Mouse (Mus musculus) lung, embryonic 15.5 days (tissue): Measurements from ENCODE around the gene Snx1. TPM values are rescaled to one million over a fixed set of nuclear protein-coding genes. Genes with fewer than 3 reads are reported as not detected.
A peak's percentile ranks its signal among the peaks of the same experiment; 100 is the strongest.

Experiments
- ATAC-seq: fragments of 200-750 bp; cut with Nextera tagmentation; 2 replicates; pipeline ENCODE4 v1.8.0; 2017; ENCODE audit warnings: moderate number of reproducible peaks, borderline replicate concordance; ENCODE audit not compliant: low FRiP score, low TSS enrichment; ENCODE audit errors: extremely low read depth
- H3K27ac ChIP-seq: fragments of 300-500 bp; sonication (generic); 2 replicates; pipeline ENCODE4 v1.5.1; 2015; ENCODE audit warnings: moderate library complexity, mild to moderate bottlenecking, inconsistent platforms
- H3K27me3 ChIP-seq: fragments of 300-500 bp; sonication (generic); 2 replicates; pipeline ENCODE4 v1.6.1; 2015; ENCODE audit warnings: inconsistent platforms
- H3K36me3 ChIP-seq: fragments of 300-500 bp; sonication (generic); 2 replicates; pipeline ENCODE4 v1.6.1; 2015; ENCODE audit warnings: inconsistent platforms
- H3K4me1 ChIP-seq: fragments of 300-500 bp; sonication (generic); 2 replicates; pipeline ENCODE4 v1.6.1; 2015; ENCODE audit warnings: inconsistent platforms
- H3K4me2 ChIP-seq: fragments of 300-500 bp; sonication (generic); 2 replicates; pipeline ENCODE4 v1.6.1; 2015; ENCODE audit warnings: inconsistent platforms, mild to moderate bottlenecking, moderate library complexity
- H3K4me3 ChIP-seq: fragments of 300-500 bp; sonication (generic); 2 replicates; pipeline ENCODE4 v1.5.1; 2015; ENCODE audit warnings: mild to moderate bottlenecking, inconsistent platforms
- H3K9ac ChIP-seq: fragments of 300-500 bp; sonication (generic); 2 replicates; pipeline ENCODE4 v1.6.1; 2015; ENCODE audit warnings: inconsistent platforms
- H3K9me3 ChIP-seq: fragments of 300-500 bp; sonication (generic); 2 replicates; pipeline ENCODE4 v1.6.1; 2016; ENCODE audit warnings: inconsistent platforms
- WGBS: fragments of 180-500 bp; shearing (Covaris S2); methylation state at CpG from one replicate; pipeline ENCODE4 v1.1.7; 2015; 5-methylcytosine and 5-hydroxymethylcytosine counted together
- polyA plus RNA-seq: library from polyadenylated mRNA; unstranded; fragments of >200 nt; fragmentation: Nextera tagmentation; extraction: Ambion mirVana; gene quantifications from 2 replicates; pipeline ENCODE4 v1.2.1, GENCODE M21; 2015

Snx1 gene
- polyA plus RNA-seq, 1 experiment from 2014 or later: 126 TPM

- Histone ChIP-seq H3K4me1 (peaks cover 31% of the 10 kb centered on the region), H3K4me2 (peak overlapping the region; percentile 69), H3K27me3 (no peaks in the 10 kb centered on the region), H3K27ac (peak overlapping the region; percentile 88), H3K4me3 (peak overlapping the region; percentile 62), H3K9ac (peak overlapping the region; percentile 15), H3K36me3 (peaks cover 8% of the 10 kb centered on the region; the same call in 1 of the 2 replicates), H3K9me3 (no peaks in the 10 kb centered on the region)
- 46% methylated on average over 12 of the region's 12 CpGs for WGBS
- no peak for ATAC-seq
Observed at GRCm38 (mm10) chr9:66125543-66126455, 588 bp downstream of the Snx1 start.

GRCm38 (mm10) chr9:66124681-66125542, 1.5 kb downstream of the Snx1 start:
- H3K9me3 ChIP-seq: no peaks in the 10 kb centered on the region
- peaks cover 31% of the 10 kb centered on the region for H3K4me1 ChIP-seq
- peak overlapping the region; percentile 80 for H3K9ac ChIP-seq
- H3K27ac ChIP-seq: peak overlapping the region; percentile 88
- WGBS: 15% methylated on average over 33 of the region's 33 CpGs
- 0 out of 2 replicates have a peak, but pooled peaks cover 2% of the 10 kb centered on the region for H3K36me3 ChIP-seq
- H3K4me2 ChIP-seq: peak overlapping the region; percentile 74
- ATAC-seq: peak; percentile 98
- no peaks in the 10 kb centered on the region for H3K27me3 ChIP-seq
- H3K4me3 ChIP-seq: peak overlapping the region; percentile 90

GRCm38 (mm10) chr9:66124111-66124531, 2.3 kb downstream of the Snx1 start:
- Histone ChIP-seq H3K36me3 (0 out of 2 replicates have a peak, but pooled peaks cover 2% of the 10 kb centered on the region), H3K4me3 (peak overlapping the region; percentile 90), H3K27me3 (no peaks in the 10 kb centered on the region), H3K9ac (peak overlapping the region; percentile 80), H3K9me3 (no peaks in the 10 kb centered on the region), H3K27ac (peak overlapping the region; percentile 88), H3K4me1 (peaks cover 31% of the 10 kb centered on the region), H3K4me2 (peak overlapping the region; percentile 74)
- ATAC-seq: no peak; the same call in 1 of the 2 replicates
- WGBS: under 1% methylated on average over 12 of the region's 12 CpGs

GRCm38 (mm10) chr9:66123648-66124047, 2.7 kb downstream of the Snx1 start:
- Histone ChIP-seq H3K27me3 (no peaks in the 10 kb centered on the region), H3K4me3 (peak overlapping the region; percentile 90), H3K9me3 (no peaks in the 10 kb centered on the region), H3K9ac (peak overlapping the region; percentile 80), H3K27ac (no peak overlapping the region), H3K36me3 (0 out of 2 replicates have a peak, but pooled peaks cover 2% of the 10 kb centered on the region), H3K4me1 (peaks cover 31% of the 10 kb centered on the region), H3K4me2 (peak overlapping the region; percentile 74)
- WGBS: 7% methylated on average over 5 of the region's 5 CpGs
- no peak for ATAC-seq

GRCm38 (mm10) chr9:66121421-66121820, 5.0 kb downstream of the Snx1 start:
- Histone ChIP-seq H3K27me3 (no peaks in the 10 kb centered on the region), H3K4me3 (no peak overlapping the region), H3K9ac (no peak overlapping the region), H3K27ac (no peak overlapping the region), H3K4me2 (no peak overlapping the region), H3K4me1 (peaks cover 22% of the 10 kb centered on the region), H3K9me3 (no peaks in the 10 kb centered on the region), H3K36me3 (0 out of 2 replicates have a peak, but pooled peaks cover 4% of the 10 kb centered on the region)
- ATAC-seq: no peak

GRCm38 (mm10) chr9:66120945-66121344, 5.4 kb downstream of the Snx1 start:
- Histone ChIP-seq H3K4me3 (no peak overlapping the region), H3K4me2 (no peak overlapping the region), H3K9ac (no peak overlapping the region), H3K27me3 (no peaks in the 10 kb centered on the region), H3K4me1 (peaks cover 20% of the 10 kb centered on the region), H3K9me3 (no peaks in the 10 kb centered on the region), H3K36me3 (0 out of 2 replicates have a peak, but pooled peaks cover 7% of the 10 kb centered on the region), H3K27ac (no peak overlapping the region)
- WGBS: 82% methylated on average over 3 of the region's 3 CpGs
- no peak for ATAC-seq

- H3K9ac ChIP-seq: no peak overlapping the region
- H3K27me3 ChIP-seq: no peaks in the 10 kb centered on the region
- no peak overlapping the region for H3K27ac ChIP-seq
- ATAC-seq: no peak
- H3K36me3 ChIP-seq: peaks cover 11% of the 10 kb centered on the region; the same call in 1 of the 2 replicates
- H3K4me2 ChIP-seq: no peak overlapping the region
- peaks cover 12% of the 10 kb centered on the region for H3K4me1 ChIP-seq
- no peak overlapping the region for H3K4me3 ChIP-seq
- WGBS: 94% methylated on average over 4 of the region's 4 CpGs
- H3K9me3 ChIP-seq: no peaks in the 10 kb centered on the region
Observed at GRCm38 (mm10) chr9:66120106-66120505, 6.3 kb downstream of the Snx1 start.

GRCm38 (mm10) chr9:66119498-66119897, 6.9 kb downstream of the Snx1 start:
- no peak overlapping the region for H3K9ac ChIP-seq
- ATAC-seq: no peak
- peaks cover 10% of the 10 kb centered on the region; the same call in 1 of the 2 replicates for H3K4me1 ChIP-seq
- 87% methylated on average over 2 of the region's 2 CpGs for WGBS
- H3K27me3 ChIP-seq: no peaks in the 10 kb centered on the region
- no peak overlapping the region for H3K27ac ChIP-seq
- peaks cover 18% of the 10 kb centered on the region; the same call in 1 of the 2 replicates for H3K36me3 ChIP-seq
- no peak overlapping the region for H3K4me2 ChIP-seq
- H3K4me3 ChIP-seq: no peak overlapping the region
- H3K9me3 ChIP-seq: no peaks in the 10 kb centered on the region

GRCm38 (mm10) chr9:66116890-66117289, 9.5 kb downstream of the Snx1 start:
- Histone ChIP-seq H3K4me1 (no peaks in the 10 kb centered on the region), H3K27me3 (no peaks in the 10 kb centered on the region), H3K27ac (no peak overlapping the region), H3K4me2 (no peak overlapping the region), H3K9ac (no peak overlapping the region), H3K4me3 (no peak overlapping the region), H3K36me3 (peaks cover 24% of the 10 kb centered on the region), H3K9me3 (no peaks in the 10 kb centered on the region)
- no peak for ATAC-seq
- WGBS: 64% methylated on average over 8 of the region's 8 CpGs

GRCm38 (mm10) chr9:66114341-66114740, 12.0 kb downstream of the Snx1 start:
- WGBS: 78% methylated on average over 3 of the region's 3 CpGs

GRCm38 (mm10) chr9:66110611-66111379, 15.6 kb downstream of the Snx1 start:
- peaks cover 41% of the 10 kb centered on the region for H3K36me3 ChIP-seq
- no peak for ATAC-seq
- no peaks in the 10 kb centered on the region for H3K4me1 ChIP-seq
- H3K27me3 ChIP-seq: no peaks in the 10 kb centered on the region
- H3K4me2 ChIP-seq: no peak overlapping the region
- no peak overlapping the region for H3K9ac ChIP-seq
- H3K9me3 ChIP-seq: no peaks in the 10 kb centered on the region
- H3K27ac ChIP-seq: no peak overlapping the region
- no peak overlapping the region for H3K4me3 ChIP-seq
- WGBS: 91% methylated on average over 8 of the region's 8 CpGs

More at GRCm38 (mm10) chr9:66114341-66114740, 12.0 kb downstream of the Snx1 start:
- Histone ChIP-seq H3K4me2 (no peak overlapping the region), H3K27ac (no peak overlapping the region), H3K4me3 (no peak overlapping the region), H3K27me3 (no peaks in the 10 kb centered on the region), H3K9me3 (no peaks in the 10 kb centered on the region), H3K36me3 (peaks cover 22% of the 10 kb centered on the region), H3K9ac (no peak overlapping the region), H3K4me1 (no peaks in the 10 kb centered on the region)
- no peak for ATAC-seq
